Mouse (Mus musculus) heart, adult 2 months (tissue): ENCODE measurements around the gene Atf7ip.

Experiments
- CTCF ChIP-seq: fragments of 200-600 bp; IDR thresholded peaks from 2 replicates; pipeline ENCODE4 v1.8.1; 2022; ENCODE audit warnings: antibody characterized with exemption, mild to moderate bottlenecking, moderate library complexity
- EP300 ChIP-seq: fragments of 200-500 bp; IDR thresholded peaks from 2 replicates; pipeline ENCODE4 v1.6.1; 2011; ENCODE audit warnings: low read depth, low read length, control low read depth; ENCODE audit not compliant: insufficient read depth
- POLR2A ChIP-seq: fragments of 200-500 bp; IDR thresholded peaks from 2 replicates; pipeline ENCODE4 v1.6.1; 2011; ENCODE audit warnings: mild to moderate bottlenecking, low read depth, low read length, control low read depth; ENCODE audit not compliant: insufficient read depth

DNA sequence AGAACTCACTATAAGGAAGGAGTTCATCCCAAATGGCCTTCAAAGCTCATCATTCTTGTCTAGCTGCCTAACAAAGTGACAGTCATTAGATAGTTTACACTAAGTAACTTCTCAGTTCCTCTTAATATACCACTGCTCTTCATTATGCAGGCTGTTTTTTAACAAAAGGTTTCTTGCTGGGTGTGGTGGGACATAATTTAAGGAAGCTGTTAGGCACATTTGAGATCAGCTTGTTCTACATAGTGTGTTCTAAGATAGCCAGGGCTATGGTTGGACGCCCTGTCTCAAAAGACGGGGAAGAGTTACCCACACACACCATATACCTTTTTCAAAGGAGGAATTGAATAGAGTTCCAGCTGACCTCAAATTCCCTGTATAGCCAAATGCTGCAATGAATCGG is 21.9 kb upstream of the Atf7ip start:
- TF ChIP-seq EP300 = no peak
- no peak for TF ChIP-seq CTCF
- no peak for TF ChIP-seq POLR2A
